Mouse (Mus musculus) c-Kit-positive CD71-positive TER-119-positive erythroid progenitor cells, embryonic 14.5 days (primary cell): ENCODE results near the gene Dhx57.
"Not testable (repeated sequence)": the region's sequence is repeated elsewhere in the genome, so short reads cannot be mapped to it uniquely, and the experiment has no call there.

Source experiments
- DNase-seq: peaks from one replicate; pipeline ENCODE4 v3.0.0-alpha.2; 2013; ENCODE audit warnings: low spot score

Gene Dhx57

DNA sequence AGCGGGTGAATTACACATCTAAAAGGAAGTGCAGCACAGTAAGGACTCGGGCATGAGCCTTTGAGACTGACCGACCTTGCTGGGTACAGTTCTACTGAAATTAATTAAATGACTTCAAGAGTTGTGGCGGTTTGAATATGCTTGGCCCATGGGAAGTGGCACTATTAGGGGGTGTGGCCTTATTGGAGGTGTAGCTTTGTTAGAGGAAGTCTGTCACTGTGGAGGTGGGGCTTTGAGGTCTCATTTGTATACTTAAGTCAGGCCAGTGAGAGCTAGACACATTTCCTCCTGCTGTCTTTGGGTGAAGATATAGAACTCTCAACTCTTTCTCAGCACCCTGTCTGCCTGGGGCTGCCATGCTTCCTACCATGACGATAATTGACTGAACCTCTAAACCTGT lies 35.9 kb downstream of the Dhx57 start:
- DNase-seq: no peak

DNA sequence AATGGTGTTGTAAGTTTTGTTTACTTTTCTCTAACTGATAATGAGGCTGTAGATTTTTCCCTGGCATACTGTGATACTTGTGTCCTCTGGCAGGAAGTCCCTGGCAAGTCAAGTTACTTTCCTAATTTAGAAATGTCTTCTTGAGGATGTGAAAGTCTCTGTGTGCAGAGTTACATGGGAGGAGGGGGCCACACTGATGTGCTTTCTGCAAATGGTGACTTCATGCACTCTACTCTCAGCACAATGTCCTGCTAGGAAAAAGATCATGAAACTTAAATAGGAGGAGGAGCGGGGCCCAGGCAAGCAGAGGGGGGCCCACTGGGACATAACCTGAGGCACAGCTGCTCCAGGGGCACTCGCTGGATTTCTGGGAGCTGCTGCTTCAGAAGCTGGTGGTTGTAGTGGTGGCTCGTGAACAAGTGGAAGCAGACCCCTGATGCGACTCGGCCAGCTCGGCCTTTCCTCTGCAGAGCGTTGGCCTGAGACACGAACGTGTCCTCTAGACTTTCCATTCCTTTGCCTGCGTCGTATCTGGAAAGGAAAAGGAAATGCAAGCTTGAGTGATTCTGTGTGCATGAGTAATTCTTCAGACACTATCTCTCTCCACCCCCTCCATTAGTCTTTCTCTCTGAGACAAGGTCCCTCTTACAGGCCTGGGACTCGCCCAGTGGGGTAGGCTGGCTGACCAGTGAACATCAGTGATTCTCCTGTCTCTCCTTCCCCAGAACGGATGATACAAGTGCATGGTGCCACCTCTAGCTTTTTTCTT lies 37.3 kb downstream of the Dhx57 start:
- no peak for DNase-seq

DNA sequence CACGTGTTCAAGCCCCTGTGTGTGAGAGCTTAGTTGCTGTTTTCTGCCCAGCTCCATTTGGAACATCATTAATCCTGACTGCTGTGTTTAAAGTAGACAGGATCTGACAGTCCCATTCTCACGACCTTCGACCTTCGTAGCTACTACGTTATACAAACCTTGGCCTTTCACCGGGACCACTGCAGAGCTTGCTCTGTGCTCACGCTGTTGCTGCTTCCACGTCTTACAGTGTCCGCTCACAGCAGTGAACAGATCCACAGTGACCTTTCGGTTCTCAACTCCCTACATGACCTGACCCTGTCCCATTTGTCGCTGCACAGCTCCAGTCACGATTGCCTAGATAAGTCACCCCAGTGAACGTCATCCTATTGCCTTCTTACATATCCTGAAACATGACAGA lies 47.2 kb downstream of the Dhx57 start:
- no peak for DNase-seq

DNA sequence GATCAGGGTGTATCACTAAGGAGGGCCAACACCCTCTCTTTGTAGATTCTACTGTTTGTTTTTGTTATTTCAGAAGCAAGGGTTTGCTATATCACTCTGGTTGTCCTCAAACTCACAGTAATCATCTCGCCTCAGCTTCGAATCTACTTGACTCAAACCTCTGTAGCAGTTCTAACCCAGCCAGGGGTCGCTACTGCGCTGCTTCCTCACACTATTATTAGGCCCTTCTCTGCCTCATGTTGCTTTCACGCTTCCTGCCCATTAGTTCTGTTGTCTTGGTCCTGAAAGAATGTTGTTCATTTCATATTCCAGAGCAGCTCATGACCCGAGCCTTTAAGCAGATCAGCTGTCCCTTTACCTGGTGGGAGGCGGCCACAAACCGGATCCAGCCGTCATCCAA lies 48.7 kb downstream of the Dhx57 start:
- no peak for DNase-seq

DNA sequence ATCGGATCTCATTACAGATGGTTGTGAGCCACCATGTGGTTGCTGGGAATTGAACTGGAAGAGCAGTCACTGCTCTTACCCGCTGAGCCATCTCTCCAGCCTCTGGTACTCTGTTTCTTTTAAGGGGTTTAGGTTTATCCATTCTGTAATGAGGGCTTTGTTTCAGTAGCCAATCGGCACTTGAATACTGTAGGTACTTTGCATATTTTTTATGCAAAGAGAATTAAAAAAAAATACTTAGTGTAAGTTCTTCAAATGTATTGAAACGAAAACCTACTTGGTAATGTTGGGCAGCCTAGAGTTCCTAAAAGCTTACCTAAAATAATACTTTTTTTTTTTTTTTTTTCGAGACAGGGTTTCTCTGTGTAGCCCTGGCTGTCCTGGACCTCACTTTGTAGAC lies 52.8 kb downstream of the Dhx57 start:
- DNase-seq: no peak

DNA sequence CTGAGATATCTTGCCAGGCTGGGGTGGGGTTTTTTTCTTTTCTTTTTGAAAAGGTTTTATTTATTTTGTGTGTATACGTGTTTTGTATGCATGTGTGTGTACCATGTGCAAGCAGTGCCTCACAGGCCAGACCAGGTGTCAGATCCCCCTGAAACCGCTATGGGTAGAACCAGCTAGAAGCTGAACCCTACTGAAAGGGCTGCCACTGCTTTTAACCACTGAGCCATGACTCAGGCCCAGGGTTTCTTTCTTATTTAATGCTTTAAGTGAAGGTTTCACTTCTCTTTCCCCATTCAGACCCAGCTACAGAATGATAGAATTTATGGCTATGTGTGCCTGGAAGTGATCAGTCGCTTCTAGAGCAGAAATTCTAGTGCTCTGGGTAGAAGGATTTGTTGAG lies 53.5 kb downstream of the Dhx57 start:
- no peak for DNase-seq

DNA sequence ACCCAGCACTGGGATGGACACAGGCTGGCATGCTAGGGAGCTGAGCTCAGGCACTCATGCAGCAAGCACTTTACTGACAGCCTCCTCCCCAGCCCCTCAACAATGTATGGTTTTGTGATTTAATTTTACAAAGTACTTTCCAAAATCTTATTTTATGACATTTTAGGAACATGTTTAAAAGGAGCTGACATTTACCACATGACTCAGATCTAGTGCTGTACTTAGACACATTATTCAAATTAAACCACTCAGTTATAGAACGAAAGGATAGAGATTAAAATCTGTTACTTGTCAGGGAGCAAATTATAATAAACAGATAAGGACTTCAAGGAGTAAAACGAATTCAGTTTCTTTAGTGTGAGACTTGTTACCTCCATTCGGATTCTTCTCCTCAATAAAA lies 54.8 kb downstream of the Dhx57 start:
- DNase-seq: no peak

DNA sequence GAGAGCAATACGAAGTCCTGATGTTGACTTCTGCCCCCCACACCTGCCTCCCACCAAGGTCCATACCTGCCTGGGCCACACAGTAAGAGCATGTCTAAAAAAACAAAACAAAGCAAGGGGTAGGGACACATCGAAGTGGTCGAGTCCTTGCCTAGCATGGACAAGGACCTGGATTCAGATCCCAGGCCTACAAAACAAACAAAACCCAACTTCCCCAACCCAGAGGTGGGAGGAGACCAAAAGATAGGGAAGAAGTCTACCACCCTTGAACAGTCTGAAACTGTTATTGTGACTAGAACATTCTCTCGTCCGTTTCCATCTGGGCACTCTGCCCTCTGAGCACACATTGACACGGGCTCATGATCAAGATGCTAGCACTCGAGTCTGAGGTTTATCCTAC lies 55.9 kb downstream of the Dhx57 start:
- no peak for DNase-seq

DNA sequence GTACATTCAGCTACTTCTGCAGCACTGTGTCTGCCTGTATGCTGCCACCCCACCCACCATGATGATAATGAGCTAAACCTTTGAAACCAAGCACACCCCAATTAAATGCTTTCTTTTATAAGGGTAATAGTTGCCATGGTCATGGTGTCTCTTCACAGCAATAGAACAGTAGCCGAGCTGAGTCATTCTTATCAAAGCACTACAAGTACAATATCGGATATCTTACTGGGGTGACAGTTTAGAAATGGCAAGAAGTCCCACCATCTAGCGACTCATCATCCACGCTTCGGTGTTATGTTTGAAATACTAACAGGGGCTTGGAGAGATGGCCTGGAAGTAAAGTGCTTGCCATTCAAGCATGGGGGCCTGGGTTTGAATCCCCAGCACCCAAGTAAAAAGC lies 56.4 kb downstream of the Dhx57 start:
- DNase-seq: no peak

DNA sequence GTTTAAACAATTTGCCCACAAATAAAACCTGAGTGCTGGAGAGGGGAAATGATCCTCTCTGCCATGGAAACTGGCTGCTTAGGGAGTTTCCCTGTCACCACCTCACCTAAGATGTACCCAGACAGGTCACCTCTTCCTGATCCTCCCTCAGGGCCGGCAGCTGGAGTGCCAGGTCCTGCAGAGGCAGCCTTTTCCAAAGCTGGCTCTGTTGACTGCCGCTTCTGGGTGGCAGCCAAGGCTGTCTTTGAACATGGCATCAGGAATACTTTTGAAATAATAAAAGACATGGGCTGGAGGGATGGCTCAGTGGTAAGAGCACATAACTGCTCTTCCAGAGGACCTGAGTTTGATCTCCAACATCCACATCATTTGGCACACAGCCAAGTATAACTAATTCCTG lies 60.9 kb downstream of the Dhx57 start:
- DNase-seq: no peak

DNA sequence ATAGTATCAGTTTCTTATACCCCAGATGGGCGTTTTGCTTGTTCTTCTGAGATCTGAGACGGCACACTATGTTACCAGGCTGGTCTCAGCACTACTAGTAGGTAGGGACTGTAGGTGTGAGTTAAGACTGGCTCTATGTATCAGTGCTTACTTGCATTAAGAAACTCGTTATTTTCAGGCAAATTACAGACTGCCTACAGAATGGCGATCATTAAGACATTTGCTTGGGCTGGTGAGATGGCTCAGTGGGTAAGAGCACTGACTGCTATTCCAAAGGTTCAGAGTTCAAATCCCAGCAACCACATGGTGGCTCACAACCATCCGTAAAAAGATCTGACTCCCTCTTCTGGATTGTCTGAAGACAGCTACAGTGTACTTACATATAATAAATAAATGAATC lies 65.1 kb downstream of the Dhx57 start:
- peak; percentile 43 for DNase-seq

DNA sequence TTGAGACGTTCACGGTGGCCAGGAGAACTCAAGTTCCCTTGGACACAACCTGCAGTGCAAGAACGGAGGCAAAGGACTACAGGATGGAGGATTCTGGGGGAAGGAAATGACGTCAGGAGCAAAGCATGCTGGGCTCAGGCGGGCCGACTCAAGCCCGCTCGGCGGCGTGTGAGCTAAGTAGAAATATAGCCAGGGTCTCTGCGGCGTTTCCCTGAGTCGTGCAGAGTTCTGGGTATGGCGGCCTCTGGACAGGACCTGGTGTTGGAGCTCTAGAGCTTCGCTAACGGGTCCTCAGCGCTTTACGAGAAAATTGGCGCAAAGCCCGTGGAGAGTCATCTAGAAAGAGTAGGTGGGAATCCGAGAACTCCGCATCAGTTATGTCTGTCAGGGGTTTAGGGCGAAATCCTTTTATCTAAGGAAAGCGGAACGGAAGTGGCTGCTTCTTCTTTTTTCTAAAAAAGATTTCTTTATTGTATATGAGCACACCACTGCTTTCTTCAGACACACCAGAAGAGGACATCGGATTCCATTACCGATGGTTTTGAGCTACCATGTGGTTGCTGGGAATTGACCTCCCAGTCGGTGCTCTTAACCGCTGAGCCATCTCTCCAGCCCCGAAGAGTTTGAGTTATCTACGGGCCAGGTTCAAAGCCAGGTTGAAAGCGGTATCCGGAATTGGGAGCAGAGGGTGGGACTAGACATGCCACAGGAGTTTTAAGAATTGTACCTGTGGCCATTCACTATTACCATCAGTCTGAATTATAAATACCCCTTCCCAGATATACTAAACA lies 65.8 kb downstream of the Dhx57 start, which contains the start of gene Gemin6:
TSS of gene Gemin6 (plus strand) at position 116 of the 791 bp plus-strand sequence.
- peak; percentile 85 for DNase-seq

DNA sequence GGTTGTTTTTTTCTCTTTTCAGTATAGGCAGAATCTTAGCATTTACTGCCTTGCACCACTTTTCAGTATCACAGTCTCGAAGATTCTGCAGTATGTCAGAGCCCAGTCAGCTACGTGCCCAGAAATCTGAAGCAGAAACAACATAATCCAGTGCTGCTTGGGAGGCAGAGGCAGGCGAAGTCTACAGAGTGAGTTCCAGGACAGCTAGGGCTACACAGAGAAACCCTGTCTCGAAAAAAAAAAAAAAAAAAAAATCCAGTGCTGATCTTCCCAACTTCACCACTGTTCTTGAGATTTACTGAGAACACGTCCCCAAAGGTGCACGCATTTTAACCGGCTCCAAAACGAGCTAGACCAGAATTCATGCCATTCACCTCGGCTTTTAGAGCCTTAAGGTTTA lies 66.4 kb downstream of the Dhx57 start:
- DNase-seq: no peak

DNA sequence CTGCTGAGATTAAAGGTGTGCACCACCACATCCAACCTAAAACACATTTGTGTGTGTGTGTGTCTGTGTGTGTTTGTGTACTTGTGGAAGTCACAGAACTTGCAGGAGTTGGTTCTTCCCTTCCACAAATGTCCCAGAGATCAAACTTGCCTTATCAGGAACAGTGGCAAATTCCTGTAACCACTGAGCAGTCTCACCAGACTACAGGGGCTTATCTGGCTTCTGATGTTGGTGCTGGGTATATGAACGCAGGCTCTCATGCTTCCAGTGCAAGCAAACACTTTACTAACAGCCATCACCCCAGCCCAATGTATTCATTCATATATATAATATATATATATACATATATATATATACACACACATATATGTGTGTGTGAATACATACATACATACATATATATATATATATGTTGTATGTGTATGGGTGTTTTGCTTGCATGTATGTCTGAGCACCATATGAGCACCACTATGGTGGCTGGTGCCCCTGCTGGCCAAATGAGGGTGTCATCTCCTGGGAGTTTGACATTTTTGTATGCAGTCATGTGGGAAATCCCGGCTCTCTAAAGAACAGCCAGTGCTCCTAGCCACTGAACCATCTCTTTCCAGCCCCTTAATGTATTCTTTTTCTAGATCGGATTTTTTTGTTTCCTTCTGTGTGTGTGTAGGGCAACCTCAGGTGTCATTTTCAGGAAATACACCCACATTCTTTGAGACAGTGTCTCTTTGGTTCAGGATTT lies 68.2 kb downstream of the Dhx57 start:
- DNase-seq: peak; percentile 28

DNA sequence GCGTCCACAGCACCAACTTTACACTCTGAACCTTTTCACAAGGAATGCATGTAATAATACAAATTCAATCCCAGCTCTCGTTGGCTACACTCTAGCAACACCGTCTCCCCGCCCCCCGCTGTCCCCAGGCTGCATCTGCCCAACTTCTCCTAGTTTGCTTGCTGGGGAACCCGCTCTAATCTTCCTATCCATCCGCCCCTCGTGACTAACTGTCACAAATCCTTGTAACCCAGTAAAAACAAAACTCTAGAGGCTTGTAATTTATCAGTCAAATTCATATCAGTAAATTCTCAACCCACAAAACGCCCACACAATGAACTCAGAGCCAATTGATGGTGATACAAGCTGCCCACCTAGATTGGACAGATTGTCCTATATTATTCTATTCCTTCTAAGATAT lies 69.1 kb downstream of the Dhx57 start:
- DNase-seq: no peak

DNA sequence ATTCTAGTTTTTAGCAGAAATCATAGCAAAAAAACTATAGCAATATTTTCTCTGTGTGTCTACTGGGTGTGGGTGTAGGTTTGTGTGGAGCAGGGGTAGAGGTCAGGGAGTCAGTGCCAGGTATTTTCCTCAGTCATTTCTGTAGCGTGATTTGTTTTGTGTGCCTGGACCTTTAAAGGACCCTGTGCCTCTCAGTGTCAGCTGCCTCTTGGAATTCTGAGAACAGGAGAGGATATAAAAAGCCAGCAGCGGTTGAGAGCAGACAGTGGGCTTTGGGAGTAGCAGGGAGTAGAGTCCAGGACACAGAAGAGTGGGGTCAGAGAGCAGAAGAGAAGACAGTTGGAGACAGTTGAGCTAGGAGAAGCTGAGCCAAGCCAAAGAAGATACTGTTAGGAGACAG lies 70.1 kb downstream of the Dhx57 start:
- no peak for DNase-seq

DNA sequence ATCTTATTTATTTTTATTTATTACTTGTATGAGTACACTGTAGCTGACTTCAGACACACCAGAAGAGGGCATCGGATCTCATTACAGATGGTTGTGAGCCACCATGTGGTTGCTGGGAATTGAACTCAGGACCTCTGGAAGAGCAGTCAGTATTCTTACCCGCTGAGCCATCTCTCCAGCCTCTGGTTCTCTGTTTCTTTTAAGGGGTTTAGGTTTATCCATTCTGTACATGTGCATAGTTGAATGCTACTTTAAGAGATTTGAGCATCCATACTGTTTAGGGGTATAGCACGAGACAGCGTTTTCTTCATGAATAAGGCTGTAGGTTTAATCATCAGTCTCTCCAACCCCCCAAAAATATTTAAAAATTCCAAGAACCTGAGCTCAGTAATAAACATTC lies 76.3 kb downstream of the Dhx57 start:
- not testable (repeated sequence) for DNase-seq

DNA sequence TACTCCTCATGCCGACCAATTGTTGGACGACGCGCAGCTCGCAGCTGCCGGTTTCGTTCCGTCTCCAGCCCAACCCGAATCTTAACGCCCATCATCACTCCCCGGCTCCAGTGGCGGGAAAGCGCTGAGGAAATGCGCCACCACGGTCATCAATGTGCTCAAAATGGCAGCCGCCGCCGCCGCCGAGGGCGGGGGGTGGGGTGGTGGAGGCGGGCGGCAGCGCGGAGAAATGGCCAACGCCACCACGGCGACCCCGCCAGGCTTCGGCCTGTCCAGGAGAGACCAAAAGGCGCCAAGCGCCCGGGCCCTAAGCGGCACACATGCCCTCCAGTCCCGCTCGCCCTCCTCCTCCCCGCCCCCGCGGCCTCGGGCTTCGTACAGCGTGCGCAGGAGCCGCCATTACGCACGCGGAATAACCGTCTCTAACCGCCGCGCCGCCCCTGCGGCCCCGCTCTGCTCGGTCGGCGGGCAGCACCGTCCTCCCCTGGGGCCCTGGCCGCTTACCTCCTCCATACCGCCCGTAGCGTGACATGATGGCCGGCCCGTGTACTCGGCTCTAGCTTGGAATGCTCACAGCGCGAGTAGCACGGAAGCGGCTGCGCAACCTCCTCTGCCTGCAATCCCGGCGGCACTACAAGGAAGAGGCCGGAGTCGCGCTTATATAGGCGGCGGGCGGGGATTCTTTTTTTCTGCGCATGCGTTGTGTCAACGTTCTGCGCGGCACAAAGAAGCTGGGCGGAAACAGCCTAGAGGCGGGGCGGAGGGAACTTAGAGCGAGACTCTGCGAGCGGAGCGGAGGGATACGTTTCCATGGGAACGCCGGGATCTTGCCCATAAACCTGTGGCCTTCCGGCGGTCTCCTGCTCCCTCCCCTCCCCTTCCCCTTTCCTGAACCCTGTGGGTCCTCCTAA lies 83.3 kb downstream of the Dhx57 start, which contains the start of the genes Srsf7 and Ttc39d:
TSS of gene Srsf7 (minus strand) at position 637 of the 911 bp plus-strand sequence.
TSS of gene Ttc39d (plus strand) at position 790 of the 911 bp plus-strand sequence.
- DNase-seq: peak; percentile 95

DNA sequence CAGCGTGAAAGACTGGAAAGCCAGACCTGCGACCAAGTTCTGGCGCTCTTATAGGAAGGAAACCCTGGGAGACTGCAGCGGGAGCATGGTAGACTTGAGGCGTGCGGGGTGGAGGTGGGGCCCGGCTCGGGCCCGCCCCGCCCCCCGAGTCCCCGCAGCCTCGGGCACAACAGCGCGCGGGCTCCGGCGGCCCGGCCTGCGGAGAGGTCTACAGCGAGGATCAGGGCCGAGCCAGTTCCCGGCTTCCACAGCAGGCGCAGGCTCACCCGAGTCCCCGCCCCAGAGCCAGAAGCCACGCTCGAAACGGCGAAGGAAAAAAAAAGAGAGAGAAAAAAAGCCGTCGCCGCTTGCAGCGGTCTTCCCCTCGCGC lies 84.0 kb downstream of the Dhx57 start:
- DNase-seq: peak; percentile 42

DNA sequence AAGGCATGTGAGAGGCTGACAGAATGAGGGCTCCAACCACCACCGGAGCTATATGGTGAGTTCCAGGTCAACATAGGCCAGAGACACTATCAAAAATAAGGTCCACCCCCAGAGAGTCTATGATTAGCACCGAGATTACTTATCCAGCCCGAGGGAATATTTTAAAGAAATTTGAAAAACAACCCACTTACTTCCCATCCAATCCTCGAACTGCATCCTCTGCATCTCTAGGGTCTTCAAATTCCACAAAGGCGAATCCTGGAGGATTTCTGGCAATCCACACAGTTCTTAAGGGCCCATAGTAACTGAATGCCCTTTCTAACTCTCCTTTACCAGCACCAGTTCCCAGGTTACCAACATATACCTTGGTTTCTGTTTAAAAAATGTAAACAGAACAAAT lies 84.6 kb downstream of the Dhx57 start:
- DNase-seq: no peak

DNA sequence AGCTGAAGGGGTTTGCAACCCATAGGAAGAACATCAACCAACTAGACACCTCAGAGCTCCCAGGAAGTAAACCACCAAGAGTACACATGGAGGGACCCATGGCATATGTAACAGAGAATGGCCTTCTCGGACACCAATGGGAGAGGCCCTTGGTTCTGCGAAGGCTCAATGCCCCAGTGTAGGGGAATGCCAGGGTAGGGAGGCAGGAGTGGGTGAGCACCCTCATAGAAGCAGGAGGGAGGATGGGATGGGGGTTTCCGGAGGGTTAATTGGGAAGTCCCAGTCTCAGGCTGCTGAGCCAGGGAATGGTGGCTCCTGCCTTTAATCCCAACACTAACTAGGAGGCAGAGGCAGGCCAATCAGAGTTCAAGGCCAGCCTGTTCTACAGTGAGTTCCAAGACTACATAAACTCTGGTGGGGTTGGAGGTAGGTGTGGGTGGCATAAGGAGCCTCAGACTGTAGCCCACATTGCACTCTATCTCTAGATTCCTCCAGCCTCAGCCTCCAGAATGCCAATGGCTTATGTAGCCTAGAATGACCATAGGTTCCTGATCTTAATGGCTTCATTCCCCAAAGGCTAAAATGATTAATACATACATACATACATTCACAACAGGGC lies 91.0 kb downstream of the Dhx57 start:
- DNase-seq: no peak
